Mouse (Mus musculus): ENCODE measurements around the gene Hivep3.

The Hivep3 gene

GRCm38 (mm10) chr4:120061727-120062126, 328.1 kb downstream of the Hivep3 start:
- no peak for DNase-seq (ENCODE audit: low spot score)

- DNase-seq (ENCODE audit: low spot score) = no peak
Measured at GRCm38 (mm10) chr4:120062198-120062597, 328.6 kb downstream of the Hivep3 start.

GRCm38 (mm10) chr4:120062754-120063153, 329.2 kb downstream of the Hivep3 start:
- no peak for DNase-seq (ENCODE audit: low spot score)

GRCm38 (mm10) chr4:120063353-120064124, 330.0 kb downstream of the Hivep3 start:
- no peak for DNase-seq (ENCODE audit: low spot score)

- no peak for DNase-seq (ENCODE audit: low spot score)
Measured at GRCm38 (mm10) chr4:120064696-120065095, 331.1 kb downstream of the Hivep3 start, which contains the start of gene AL607142.1. TSS of gene AL607142.1 (plus strand) at chr4:120064996.

- DNase-seq (ENCODE audit: low spot score) = no peak
Measured at GRCm38 (mm10) chr4:120066841-120067591, 333.4 kb downstream of the Hivep3 start.

- no peak for DNase-seq (ENCODE audit: low spot score)
Measured at GRCm38 (mm10) chr4:120067592-120068235, 334.1 kb downstream of the Hivep3 start.

GRCm38 (mm10) chr4:120068883-120069581, 335.4 kb downstream of the Hivep3 start:
- no peak for DNase-seq (ENCODE audit: low spot score)

- no peak for DNase-seq (ENCODE audit: low spot score)
Measured at GRCm38 (mm10) chr4:120069582-120069980, 336.0 kb downstream of the Hivep3 start.

GRCm38 (mm10) chr4:120071411-120071810, 337.8 kb downstream of the Hivep3 start:
- DNase-seq (ENCODE audit: low spot score) = no peak

- DNase-seq (ENCODE audit: low spot score) = no peak
Measured at GRCm38 (mm10) chr4:120071842-120072507, 338.4 kb downstream of the Hivep3 start.

- no peak for DNase-seq (ENCODE audit: low spot score)
Measured at GRCm38 (mm10) chr4:120074061-120074460, 340.5 kb downstream of the Hivep3 start.

- DNase-seq (ENCODE audit: low spot score) = no peak
Measured at GRCm38 (mm10) chr4:120077322-120077721, 343.7 kb downstream of the Hivep3 start.

GRCm38 (mm10) chr4:120082527-120082926, 348.9 kb downstream of the Hivep3 start:
- DNase-seq (ENCODE audit: low spot score) = no peak

GRCm38 (mm10) chr4:120083700-120084099, 350.1 kb downstream of the Hivep3 start:
- DNase-seq (ENCODE audit: low spot score) = no peak

- no peak for DNase-seq (ENCODE audit: low spot score)
Measured at GRCm38 (mm10) chr4:120089536-120089935, 356.0 kb downstream of the Hivep3 start.

GRCm38 (mm10) chr4:120091997-120092783, 358.6 kb downstream of the Hivep3 start:
- DNase-seq (ENCODE audit: low spot score) = no peak

- no peak for DNase-seq (ENCODE audit: low spot score)
Measured at GRCm38 (mm10) chr4:120096935-120097334, 363.4 kb downstream of the Hivep3 start.

- no peak for DNase-seq (ENCODE audit: low spot score)
Measured at GRCm38 (mm10) chr4:120101186-120101585, 367.6 kb downstream of the Hivep3 start.

GRCm38 (mm10) chr4:120104599-120104998, 371.0 kb downstream of the Hivep3 start:
- DNase-seq (ENCODE audit: low spot score) = no peak

- DNase-seq (ENCODE audit: low spot score) = no peak
Measured at GRCm38 (mm10) chr4:120106362-120106761, 372.8 kb downstream of the Hivep3 start.
